Mouse (Mus musculus): ENCODE measurements around the gene Slc27a5. TPM values are rescaled to one million over a fixed set of nuclear protein-coding genes. Genes with fewer than 3 reads are reported as not detected.
A peak's percentile ranks its signal among the peaks of the same experiment; 100 is the strongest.

Gene Slc27a5
- not detected in 2 replicates for polyA plus RNA-seq (2012; ENCODE audit: insufficient read depth, insufficient read length, low replicate concordance, missing spikeins)

- Histone ChIP-seq H3K27ac (ENCODE audit: insufficient read depth, low read depth, low read length) (no peak within 1 kb of the TSS), H3K4me1 (ENCODE audit: control insufficient read depth, insufficient read depth, low read length) (no peaks in the 10 kb centered on the region), H3K4me3 (ENCODE audit: insufficient read depth, low read depth, low read length) (no peak within 1 kb of the TSS)
- 76% methylated on average over 5 of the region's 5 CpGs for WGBS
- TF ChIP-seq CTCF (IDR thresholded peaks at IDR 0.05; ENCODE audit: insufficient read depth, low read depth, low read length) (no peak), POLR2A (IDR thresholded peaks at IDR 0.05; ENCODE audit: insufficient read depth, low read depth, low read length) (no peak)
Observed at GRCm38 (mm10) chr7:12998053-12998452, at the start of gene Slc27a5. Slc27a5 (minus strand) TSS chr7:12998192.

- H3K4me1 ChIP-seq (ENCODE audit: control insufficient read depth, insufficient read depth, low read length), result peaks cover 15% of the 10 kb centered on the region
- TF ChIP-seq POLR2A (IDR thresholded peaks at IDR 0.05; ENCODE audit: insufficient read depth, low read depth, low read length) (no peak), CTCF (IDR thresholded peaks at IDR 0.05; ENCODE audit: insufficient read depth, low read depth, low read length) (no peak)
- no peak overlapping the region for H3K4me3 ChIP-seq (ENCODE audit: insufficient read depth, low read depth, low read length)
- H3K27ac ChIP-seq (ENCODE audit: insufficient read depth, low read depth, low read length), result no peak overlapping the region
- WGBS, result 5% methylated on average over 2 of the region's 2 CpGs
Observed at GRCm38 (mm10) chr7:13046084-13046483, 48.1 kb upstream of the Slc27a5 start.

- Histone ChIP-seq H3K4me3 (ENCODE audit: insufficient read depth, low read depth, low read length) (peak overlapping the region; percentile 49), H3K4me1 (ENCODE audit: control insufficient read depth, insufficient read depth, low read length) (peaks cover 15% of the 10 kb centered on the region), H3K27ac (ENCODE audit: insufficient read depth, low read depth, low read length) (0 out of 2 replicates have a peak overlapping the region, but pooled peaks have one; percentile 4)
- 8% methylated on average over 23 of the region's 23 CpGs for WGBS
- TF ChIP-seq POLR2A (IDR thresholded peaks at IDR 0.05; ENCODE audit: insufficient read depth, low read depth, low read length), result no peak
- no peak for TF ChIP-seq CTCF (IDR thresholded peaks at IDR 0.05; ENCODE audit: insufficient read depth, low read depth, low read length)
Observed at GRCm38 (mm10) chr7:13044254-13044625, 46.2 kb upstream of the Slc27a5 start.

GRCm38 (mm10) chr7:13043445-13044253, 45.7 kb upstream of the Slc27a5 start:
- TF ChIP-seq CTCF (IDR thresholded peaks at IDR 0.05; ENCODE audit: insufficient read depth, low read depth, low read length) (no peak), POLR2A (IDR thresholded peaks at IDR 0.05; ENCODE audit: insufficient read depth, low read depth, low read length) (peak; percentile 16; the same call in 1 of the 2 replicates)
- peaks cover 19% of the 10 kb centered on the region for H3K4me1 ChIP-seq (ENCODE audit: control insufficient read depth, insufficient read depth, low read length)
- WGBS, result 9% methylated on average over 88 of the region's 88 CpGs

GRCm38 (mm10) chr7:13043120-13043444, 45.1 kb upstream of the Slc27a5 start:
- H3K27ac ChIP-seq (ENCODE audit: insufficient read depth, low read depth, low read length), result no peak overlapping the region

More at GRCm38 (mm10) chr7:13043445-13044253, 45.7 kb upstream of the Slc27a5 start:
- H3K4me3 ChIP-seq (ENCODE audit: insufficient read depth, low read depth, low read length), result peak overlapping the region; percentile 49
- 0 out of 2 replicates have a peak overlapping the region, but pooled peaks have one; percentile 4 for H3K27ac ChIP-seq (ENCODE audit: insufficient read depth, low read depth, low read length)

GRCm38 (mm10) chr7:13042511-13042910, 44.5 kb upstream of the Slc27a5 start:
- WGBS, result 85% methylated on average over 6 of the region's 6 CpGs
- peaks cover 19% of the 10 kb centered on the region for H3K4me1 ChIP-seq (ENCODE audit: control insufficient read depth, insufficient read depth, low read length)
- TF ChIP-seq CTCF (IDR thresholded peaks at IDR 0.05; ENCODE audit: insufficient read depth, low read depth, low read length), result no peak
- TF ChIP-seq POLR2A (IDR thresholded peaks at IDR 0.05; ENCODE audit: insufficient read depth, low read depth, low read length), result no peak
- no peak overlapping the region for H3K4me3 ChIP-seq (ENCODE audit: insufficient read depth, low read depth, low read length)
- no peak overlapping the region for H3K27ac ChIP-seq (ENCODE audit: insufficient read depth, low read depth, low read length)

More at GRCm38 (mm10) chr7:13043120-13043444, 45.1 kb upstream of the Slc27a5 start:
- peak overlapping the region; percentile 49; the same call in 1 of the 2 replicates for H3K4me3 ChIP-seq (ENCODE audit: insufficient read depth, low read depth, low read length)
- TF ChIP-seq POLR2A (IDR thresholded peaks at IDR 0.05; ENCODE audit: insufficient read depth, low read depth, low read length) (no peak), CTCF (IDR thresholded peaks at IDR 0.05; ENCODE audit: insufficient read depth, low read depth, low read length) (no peak)
- WGBS, result 71% methylated on average over 16 of the region's 16 CpGs
- H3K4me1 ChIP-seq (ENCODE audit: control insufficient read depth, insufficient read depth, low read length), result peaks cover 19% of the 10 kb centered on the region

- H3K27ac ChIP-seq (ENCODE audit: insufficient read depth, low read depth, low read length), result no peak overlapping the region
- TF ChIP-seq POLR2A (IDR thresholded peaks at IDR 0.05; ENCODE audit: insufficient read depth, low read depth, low read length) (no peak), CTCF (IDR thresholded peaks at IDR 0.05; ENCODE audit: insufficient read depth, low read depth, low read length) (no peak)
- peaks cover 19% of the 10 kb centered on the region for H3K4me1 ChIP-seq (ENCODE audit: control insufficient read depth, insufficient read depth, low read length)
- WGBS, result 84% methylated on average over 1 of the region's 1 CpGs
- H3K4me3 ChIP-seq (ENCODE audit: insufficient read depth, low read depth, low read length), result no peak overlapping the region
Observed at GRCm38 (mm10) chr7:13041256-13041655, 43.3 kb upstream of the Slc27a5 start.

- TF ChIP-seq CTCF (IDR thresholded peaks at IDR 0.05; ENCODE audit: insufficient read depth, low read depth, low read length), result no peak
- no peak for TF ChIP-seq POLR2A (IDR thresholded peaks at IDR 0.05; ENCODE audit: insufficient read depth, low read depth, low read length)
- H3K4me1 ChIP-seq (ENCODE audit: control insufficient read depth, insufficient read depth, low read length), result peaks cover 26% of the 10 kb centered on the region
- H3K4me3 ChIP-seq (ENCODE audit: insufficient read depth, low read depth, low read length), result peak overlapping the region; percentile 80; the same call in 1 of the 2 replicates
- WGBS, result 54% methylated on average over 1 of the region's 1 CpGs
- H3K27ac ChIP-seq (ENCODE audit: insufficient read depth, low read depth, low read length), result no peak overlapping the region
Observed at GRCm38 (mm10) chr7:13039181-13039580, 41.2 kb upstream of the Slc27a5 start.

GRCm38 (mm10) chr7:13038621-13039169, 40.7 kb upstream of the Slc27a5 start:
- TF ChIP-seq CTCF (IDR thresholded peaks at IDR 0.05; ENCODE audit: insufficient read depth, low read depth, low read length) (no peak), POLR2A (IDR thresholded peaks at IDR 0.05; ENCODE audit: insufficient read depth, low read depth, low read length) (no peak)
- Histone ChIP-seq H3K4me1 (ENCODE audit: control insufficient read depth, insufficient read depth, low read length) (peaks cover 23% of the 10 kb centered on the region), H3K27ac (ENCODE audit: insufficient read depth, low read depth, low read length) (peak overlapping the region; percentile 87), H3K4me3 (ENCODE audit: insufficient read depth, low read depth, low read length) (peak overlapping the region; percentile 80)
- 11% methylated on average over 15 of the region's 15 CpGs for WGBS
